Mouse (Mus musculus): Measurements from ENCODE around the gene Cpm. TPM values are rescaled to one million over a fixed set of nuclear protein-coding genes. Genes with fewer than 3 reads are reported as not detected.
A peak's percentile ranks its signal among the peaks of the same experiment; 100 is the strongest.
"Not testable (repeated sequence)": the region's sequence is repeated elsewhere in the genome, so short reads cannot be mapped to it uniquely, and the experiment has no call there.

Cpm gene
- polyA plus RNA-seq, 1 experiment from 2014 or later: 4.7 TPM

- Histone ChIP-seq H3K36me3 (ENCODE audit: poor library complexity, severe bottlenecking) (peaks cover 30% of the 10 kb centered on the region), H3K27me3 (no peaks in the 10 kb centered on the region), H3K4me3 (peak overlapping the region; percentile 90), H3K9ac (peak overlapping the region; percentile 100), H3K9me3 (replicated peaks) (no peaks in the 10 kb centered on the region), H3K4me1 (peaks cover 23% of the 10 kb centered on the region), H3K4me2 (peak overlapping the region; percentile 68), H3K27ac (peak overlapping the region; percentile 99)
- under 1% methylated on average over 49 of the region's 71 CpGs for WGBS
- peak; percentile 80 for ATAC-seq
These were observed 80.8 kb downstream of the Cpm start for GRCm38 (mm10) chr10:117709930-117710603.

DNA sequence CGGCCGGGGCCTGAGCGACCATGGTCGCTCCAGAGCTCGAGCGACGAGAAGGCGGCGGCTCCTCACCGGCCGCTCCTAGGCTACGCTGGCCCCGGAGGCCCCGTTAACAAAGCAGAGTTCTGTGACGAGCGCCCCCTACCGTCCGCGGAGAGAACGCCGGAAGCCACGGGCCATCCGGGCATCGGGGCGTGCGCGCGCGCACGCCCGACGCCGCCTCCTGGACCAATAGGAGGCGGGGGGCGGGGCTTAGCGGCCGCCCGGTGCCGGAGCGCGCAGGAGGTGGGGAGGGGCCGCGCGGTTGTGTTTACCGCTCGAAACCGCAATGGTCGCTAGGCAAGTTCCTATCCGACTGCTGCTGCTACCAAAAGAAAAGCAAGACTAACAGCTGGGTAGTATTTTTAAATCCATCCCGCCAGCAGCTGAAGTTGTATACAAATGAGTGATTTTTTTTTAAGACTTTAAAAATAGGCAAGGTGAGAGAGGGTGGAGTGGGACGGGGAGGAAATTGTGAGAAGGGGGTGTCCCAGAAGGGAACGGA, 81.4 kb downstream of the Cpm start, which contains the start of gene Mdm2:
Mdm2 (minus strand) TSS at position 155 of the 538 bp plus-strand sequence.
- peaks cover 23% of the 10 kb centered on the region for H3K4me1 ChIP-seq
- ATAC-seq: peak; percentile 95
- peak within 1 kb of the TSS; percentile 100 for H3K9ac ChIP-seq
- H3K27me3 ChIP-seq: no peaks in the 10 kb centered on the region
- peaks cover 24% of the 10 kb centered on the region for H3K36me3 ChIP-seq (ENCODE audit: poor library complexity, severe bottlenecking)
- H3K4me2 ChIP-seq: peak within 1 kb of the TSS; percentile 68
- WGBS: under 1% methylated on average over 51 of the region's 52 CpGs
- no peaks in the 10 kb centered on the region for H3K9me3 ChIP-seq (replicated peaks)
- peak within 1 kb of the TSS; percentile 90 for H3K4me3 ChIP-seq
- H3K27ac ChIP-seq: peak within 1 kb of the TSS; percentile 99

- H3K27me3 ChIP-seq: no peaks in the 10 kb centered on the region
- peaks cover 18% of the 10 kb centered on the region for H3K36me3 ChIP-seq (ENCODE audit: poor library complexity, severe bottlenecking)
- ATAC-seq: no peak
- H3K9me3 ChIP-seq (replicated peaks): no peaks in the 10 kb centered on the region
- H3K9ac ChIP-seq: peak overlapping the region; percentile 68
- H3K4me1 ChIP-seq: peaks cover 22% of the 10 kb centered on the region
- H3K27ac ChIP-seq: no peak overlapping the region
- H3K4me3 ChIP-seq: peak overlapping the region; percentile 90
- WGBS: 76% methylated on average over 5 of the region's 5 CpGs
- peak overlapping the region; percentile 68 for H3K4me2 ChIP-seq
These were observed 82.1 kb downstream of the Cpm start for GRCm38 (mm10) chr10:117711408-117711807.

DNA sequence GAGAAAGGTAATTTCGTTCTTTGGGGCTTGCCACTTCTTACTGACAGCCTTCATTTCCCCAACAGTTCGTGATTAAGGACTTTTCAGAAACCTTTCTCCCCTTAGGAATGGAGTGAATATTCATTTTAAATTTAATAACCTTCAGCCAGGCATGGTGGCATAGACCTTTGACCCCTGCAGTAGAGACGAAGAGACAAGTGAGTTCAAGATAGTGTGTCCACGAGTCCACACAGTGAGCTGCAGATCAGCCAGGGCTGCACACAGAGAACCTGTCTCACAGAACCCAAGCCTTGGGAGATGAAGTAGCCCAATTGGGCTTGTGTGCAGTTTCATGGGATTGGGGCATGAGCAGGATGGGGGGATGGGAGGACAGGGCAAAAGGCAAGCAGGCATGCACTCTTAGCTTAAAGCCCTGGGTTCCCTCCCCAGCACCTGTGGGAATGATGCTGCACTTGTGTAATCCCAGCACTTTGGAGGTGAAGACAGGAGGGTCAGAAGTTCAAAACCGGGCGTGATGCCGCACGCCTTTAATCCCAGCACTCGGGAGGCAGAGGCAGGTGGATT, 83.0 kb downstream of the Cpm start:
- H3K9me3 ChIP-seq (replicated peaks): no peaks in the 10 kb centered on the region
- H3K36me3 ChIP-seq (ENCODE audit: poor library complexity, severe bottlenecking): peaks cover 11% of the 10 kb centered on the region
- no peaks in the 10 kb centered on the region for H3K27me3 ChIP-seq
- no peak overlapping the region for H3K4me2 ChIP-seq
- H3K27ac ChIP-seq: no peak overlapping the region
- no peak for ATAC-seq
- WGBS: 91% methylated on average over 9 of the region's 9 CpGs
- H3K4me3 ChIP-seq: no peak overlapping the region
- no peak overlapping the region for H3K9ac ChIP-seq
- H3K4me1 ChIP-seq: peaks cover 16% of the 10 kb centered on the region

DNA sequence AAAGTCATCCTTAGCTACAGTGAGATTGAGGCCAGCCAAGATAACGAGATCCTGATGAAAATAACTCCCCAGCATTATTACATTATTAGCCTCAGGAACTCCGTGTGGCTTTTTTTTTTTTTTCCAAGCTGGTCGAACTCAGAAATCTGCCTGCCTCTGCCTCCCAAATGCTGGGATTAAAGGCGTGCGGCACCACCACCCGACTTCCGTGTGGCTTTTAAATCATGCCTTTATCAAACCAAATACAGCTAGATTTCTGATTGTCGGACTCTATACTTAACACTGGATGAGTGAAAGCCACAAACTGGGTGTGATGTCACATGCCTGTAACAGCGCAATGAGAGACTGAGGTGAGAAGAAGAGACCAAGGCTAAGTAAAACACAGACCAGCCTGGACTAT, 83.6 kb downstream of the Cpm start:
- Histone ChIP-seq H3K4me3 (no peak overlapping the region), H3K4me1 (peaks cover 20% of the 10 kb centered on the region), H3K27me3 (no peaks in the 10 kb centered on the region), H3K9me3 (replicated peaks) (no peaks in the 10 kb centered on the region), H3K36me3 (ENCODE audit: poor library complexity, severe bottlenecking) (peaks cover 5% of the 10 kb centered on the region; the same call in 1 of the 2 replicates), H3K27ac (no peak overlapping the region), H3K9ac (no peak overlapping the region), H3K4me2 (no peak overlapping the region)
- ATAC-seq: no peak
- 87% methylated on average over 9 of the region's 9 CpGs for WGBS

DNA sequence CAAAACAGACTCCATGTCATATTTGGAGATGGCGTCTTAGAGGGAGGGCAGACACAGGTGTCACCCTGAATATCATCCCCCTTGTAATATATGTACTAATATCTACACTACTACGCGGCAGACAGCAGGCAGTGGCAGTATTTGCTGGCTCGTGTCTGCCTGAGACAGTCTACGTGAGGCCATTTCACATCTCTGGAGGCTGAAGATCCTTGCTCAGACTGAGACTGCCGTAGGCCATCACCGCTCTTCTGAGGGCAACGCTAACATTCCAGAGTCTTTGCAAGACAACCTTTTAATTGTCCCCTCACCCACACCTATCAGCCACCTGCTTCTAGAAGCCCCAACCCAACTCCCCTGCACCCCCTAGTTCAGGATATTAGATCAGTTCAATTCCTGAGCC, 84.2 kb downstream of the Cpm start:
- Histone ChIP-seq H3K9me3 (replicated peaks) (no peaks in the 10 kb centered on the region), H3K9ac (no peak overlapping the region), H3K4me2 (no peak overlapping the region), H3K27ac (no peak overlapping the region), H3K36me3 (ENCODE audit: poor library complexity, severe bottlenecking) (peaks cover 4% of the 10 kb centered on the region; the same call in 1 of the 2 replicates), H3K4me3 (no peak overlapping the region), H3K4me1 (peaks cover 24% of the 10 kb centered on the region), H3K27me3 (no peaks in the 10 kb centered on the region)
- 95% methylated on average over 8 of the region's 8 CpGs for WGBS
- ATAC-seq: no peak

GRCm38 (mm10) chr10:117714048-117714545, 84.8 kb downstream of the Cpm start:
- H3K9ac ChIP-seq: no peak overlapping the region
- no peaks in the 10 kb centered on the region for H3K27me3 ChIP-seq
- H3K4me1 ChIP-seq: peaks cover 18% of the 10 kb centered on the region
- no peak overlapping the region for H3K4me2 ChIP-seq
- H3K4me3 ChIP-seq: no peak overlapping the region
- ATAC-seq: no peak
- no peaks in the 10 kb centered on the region for H3K9me3 ChIP-seq (replicated peaks)
- H3K27ac ChIP-seq: no peak overlapping the region
- H3K36me3 ChIP-seq (ENCODE audit: poor library complexity, severe bottlenecking): no peaks in the 10 kb centered on the region
- 92% methylated on average over 3 of the region's 3 CpGs for WGBS

DNA sequence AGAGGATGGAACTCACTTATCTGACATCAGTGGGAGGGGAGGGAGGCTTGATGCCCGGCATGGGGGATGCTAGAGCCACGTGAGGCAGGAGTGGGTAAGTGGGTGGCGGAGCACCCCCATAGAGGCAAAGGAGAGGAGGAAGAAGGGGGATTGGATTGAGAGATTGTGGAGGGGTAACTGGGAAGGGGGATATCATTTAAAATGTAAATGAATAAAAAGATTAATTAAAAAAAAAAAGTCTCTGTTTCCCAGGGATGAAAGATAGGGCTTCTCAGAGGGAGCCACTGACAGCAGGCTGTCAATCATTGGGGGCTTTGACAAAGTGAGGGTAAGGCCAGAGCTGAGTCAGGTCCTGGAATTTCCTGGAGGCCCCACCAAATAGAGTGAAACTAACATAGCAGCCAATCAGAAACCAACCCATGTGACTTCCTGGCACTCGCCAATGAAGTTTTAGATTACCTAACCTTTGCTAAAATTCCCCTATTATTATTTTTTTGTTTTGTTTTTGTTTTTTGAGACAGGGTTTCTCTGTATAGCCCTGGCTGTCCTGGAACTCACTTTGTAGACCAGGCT, 85.7 kb downstream of the Cpm start:
- Histone ChIP-seq H3K4me3 (no peak overlapping the region), H3K27ac (no peak overlapping the region), H3K4me2 (no peak overlapping the region), H3K27me3 (no peaks in the 10 kb centered on the region), H3K4me1 (peaks cover 14% of the 10 kb centered on the region), H3K9me3 (replicated peaks) (no peaks in the 10 kb centered on the region), H3K36me3 (ENCODE audit: poor library complexity, severe bottlenecking) (no peaks in the 10 kb centered on the region), H3K9ac (no peak overlapping the region)
- no peak for ATAC-seq
- WGBS: 76% methylated on average over 4 of the region's 4 CpGs

DNA sequence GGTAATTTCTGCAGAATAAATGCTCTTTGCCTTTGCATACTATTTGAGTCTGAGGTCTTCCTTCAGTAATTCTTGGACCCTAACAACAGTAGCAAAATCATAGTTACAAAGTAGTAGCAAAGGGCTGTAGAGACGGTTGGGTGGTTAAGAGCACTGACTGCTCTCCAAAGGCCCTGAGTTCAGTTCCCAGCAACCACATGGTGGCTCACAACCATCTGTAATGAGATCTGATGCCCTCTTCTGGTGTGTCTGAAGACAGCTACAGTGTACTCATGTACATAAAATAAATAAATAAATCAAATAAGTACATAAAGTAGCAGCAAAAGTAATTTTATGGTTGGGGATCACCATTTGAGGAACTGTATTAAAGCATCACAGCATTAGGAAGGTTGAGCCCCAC, 86.4 kb downstream of the Cpm start:
- peaks cover 14% of the 10 kb centered on the region for H3K4me1 ChIP-seq
- WGBS: 89% methylated on average over 1 of the region's 1 CpGs
- not testable (repeated sequence) for H3K9me3 ChIP-seq (replicated peaks); H3K36me3 ChIP-seq (ENCODE audit: poor library complexity, severe bottlenecking); H3K9ac ChIP-seq; H3K4me3 ChIP-seq; H3K27ac ChIP-seq; H3K4me2 ChIP-seq; ATAC-seq; H3K27me3 ChIP-seq

DNA sequence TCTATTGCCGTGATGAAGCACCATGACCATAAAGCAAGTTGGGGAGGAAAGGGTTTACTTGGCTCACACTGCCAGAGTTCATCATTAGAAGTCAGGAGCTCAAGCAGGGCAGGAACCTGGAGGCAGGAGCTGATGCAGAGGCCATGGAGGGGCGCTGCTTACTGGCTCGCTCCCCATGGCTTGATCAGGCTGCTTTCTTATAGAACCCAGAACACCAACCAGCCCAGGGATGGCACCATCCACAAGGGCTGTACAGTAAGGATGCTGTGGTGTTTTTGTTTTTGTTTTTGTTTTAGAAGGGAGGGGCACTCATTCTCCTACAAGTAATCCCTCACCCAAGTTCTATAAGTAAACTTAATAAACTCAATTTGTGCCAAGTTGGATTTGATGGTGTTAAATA, 87.4 kb downstream of the Cpm start:
- Histone ChIP-seq H3K9ac (no peak overlapping the region), H3K4me1 (peaks cover 8% of the 10 kb centered on the region; the same call in 1 of the 2 replicates), H3K36me3 (ENCODE audit: poor library complexity, severe bottlenecking) (no peaks in the 10 kb centered on the region), H3K27me3 (no peaks in the 10 kb centered on the region), H3K27ac (no peak overlapping the region), H3K4me2 (no peak overlapping the region), H3K9me3 (replicated peaks) (no peaks in the 10 kb centered on the region), H3K4me3 (no peak overlapping the region)
- WGBS: 82% methylated on average over 3 of the region's 3 CpGs
- no peak for ATAC-seq

DNA sequence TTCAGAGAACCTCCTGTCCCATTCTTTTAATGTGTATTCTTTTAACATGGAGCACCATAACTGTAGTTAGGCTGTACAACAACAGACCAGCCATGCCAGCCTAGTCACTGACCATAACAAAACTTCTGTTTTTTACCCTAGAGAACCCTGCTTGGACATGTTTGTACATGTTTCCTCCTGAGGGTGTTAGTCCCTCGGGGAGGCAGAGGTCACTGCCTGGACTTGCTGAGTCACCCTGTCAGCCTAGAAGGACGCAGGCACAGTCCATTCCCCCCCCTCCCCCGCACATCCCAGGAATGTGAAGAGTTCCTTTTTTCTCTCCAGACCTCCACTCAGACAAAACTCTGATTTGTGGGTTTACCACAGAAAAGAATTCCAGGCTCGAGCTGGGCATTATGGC, 88.3 kb downstream of the Cpm start:
- no peaks in the 10 kb centered on the region for H3K27me3 ChIP-seq
- ATAC-seq: no peak
- WGBS: 14% methylated on average over 4 of the region's 4 CpGs
- no peak overlapping the region for H3K9ac ChIP-seq
- H3K4me3 ChIP-seq: no peak overlapping the region
- H3K4me1 ChIP-seq: peaks cover 8% of the 10 kb centered on the region; the same call in 1 of the 2 replicates
- no peak overlapping the region for H3K4me2 ChIP-seq
- H3K36me3 ChIP-seq (ENCODE audit: poor library complexity, severe bottlenecking): no peaks in the 10 kb centered on the region
- H3K9me3 ChIP-seq (replicated peaks): no peaks in the 10 kb centered on the region
- H3K27ac ChIP-seq: no peak overlapping the region
